Mouse (Mus musculus) bone marrow, adult 2 months (tissue): ENCODE results near the gene Gabrg1.

ENCODE experiments used
- CTCF ChIP-seq: fragments of 200-500 bp; IDR thresholded peaks from 2 replicates; pipeline ENCODE4 v1.5.1; 2011; ENCODE audit warnings: low read length, control low read depth; ENCODE audit not compliant: control insufficient read depth, insufficient read depth
- POLR2A ChIP-seq: fragments of 200-500 bp; IDR thresholded peaks from 2 replicates; pipeline ENCODE4 v1.6.1; 2011; ENCODE audit warnings: low read depth, mild to moderate bottlenecking, control low read depth, low read length, borderline replicate concordance; ENCODE audit not compliant: control insufficient read depth

- TF ChIP-seq CTCF, result no peak
- TF ChIP-seq POLR2A, result no peak
These were observed 41.6 kb upstream of the Gabrg1 start for GRCm38 (mm10) chr5:70884026-70884425.
